ENCODE assay signal across 9 mouse cellular contexts in genomic region chr17:84081751-84082352, GRCm38 (mm10).
DNase-seq lines count a peak whose midpoint lies in the region; ATAC-seq and TF ChIP-seq lines count a peak whose summit lies in the region.
"Had no signal": no experiment of that assay in that cellular context is flagged by ENCODE, and none has a peak within 500 bp of the region (broad histone marks: within the 10 kb centered on the region; RNA-seq: fewer than 3 reads in every experiment).

No protein-coding gene starts in this region.

- 0 out of 2 replicates have a peak overlapping the region, but pooled peaks have one; percentile 23 for H3K27ac ChIP-seq in cerebellum, adult 2 months (ENCODE audit: insufficient read depth, low read length)
- H3K27ac ChIP-seq in hindbrain, embryonic 14.5 days, result peak overlapping the region; percentile 76
- peak overlapping the region; percentile 69; the same call in 1 of the 2 replicates for H3K27ac ChIP-seq in left cerebral cortex, adult 2 months
- peak overlapping the region; percentile 85 for H3K27ac ChIP-seq in neural tube, embryonic 13.5 days (replicated peaks)

- H3K4me2 ChIP-seq in hindbrain, embryonic 14.5 days (replicated peaks), result no peak overlapping the region
- H3K4me2 ChIP-seq in neural tube, embryonic 13.5 days, result no peak overlapping the region

- intact Hi-C loops in left cerebral cortex, adult 2 months (cut with DNase I), result loop anchor here (1.0 kb wide), 1 partner anchor 14 kb away; no protein-coding TSS in a partner anchor

- H3K36me3 ChIP-seq in hindbrain, embryonic 14.5 days (replicated peaks; ENCODE audit: control insufficient read depth, insufficient read depth), result no peaks in the 10 kb centered on the region
- H3K36me3 ChIP-seq in neural tube, embryonic 13.5 days, result no peaks in the 10 kb centered on the region

- no peaks in the 10 kb centered on the region for H3K9me3 ChIP-seq in hindbrain, embryonic 14.5 days (ENCODE audit: control insufficient read depth, low read length)
- H3K9me3 ChIP-seq in neural tube, embryonic 13.5 days, result no peaks in the 10 kb centered on the region

- H3K9ac ChIP-seq in hindbrain, embryonic 14.5 days, result no peak overlapping the region
- H3K9ac ChIP-seq in neural tube, embryonic 13.5 days, result no peak overlapping the region

- no peaks in the 10 kb centered on the region for H3K27me3 ChIP-seq in cerebellum, adult 2 months (ENCODE audit: control insufficient read depth, insufficient read depth, low read length)
- H3K27me3 ChIP-seq in hindbrain, embryonic 14.5 days (ENCODE audit: control insufficient read depth, insufficient read depth, low read length), result no peaks in the 10 kb centered on the region
- no peaks in the 10 kb centered on the region for H3K27me3 ChIP-seq in neural tube, embryonic 13.5 days

- H3K4me3 ChIP-seq in cerebellum, adult 2 months (replicated peaks; ENCODE audit: insufficient read depth, low read depth, low read length), result no peak overlapping the region
- H3K4me3 ChIP-seq in hindbrain, embryonic 14.5 days (replicated peaks; ENCODE audit: low read length), result no peak overlapping the region
- H3K4me3 ChIP-seq in left cerebral cortex, adult 2 months, result no peak overlapping the region
- no peak overlapping the region for H3K4me3 ChIP-seq in neural tube, embryonic 13.5 days
- H3K4me3 ChIP-seq: myocyte had no signal

- peak; percentile 63 to 83 for DNase-seq in adrenal gland, adult (ENCODE audit: inconsistent age in 2 of 2, low spot score in 1 of 2)
- no peak for DNase-seq in adrenal gland, adult 18-20 months (ENCODE audit: low spot score in 2 of 2)
- DNase-seq in cerebellum, adult 2 months, result peak; percentile 27 to 54
- DNase-seq in hindbrain, embryonic 14.5 days (ENCODE audit: low spot score), result peak; percentile 53
- DNase-seq in left cerebral cortex, adult 2 months (ENCODE audit: extremely low spot score in 1 of 2, low spot score in 2 of 2), result peak; percentile 26 to 71
- DNase-seq in thymus, postnatal 25 days, result no peak

- no peak for TF ChIP-seq CTCF in cerebellum, adult 2 months (IDR thresholded peaks at IDR 0.05; ENCODE audit: borderline replicate concordance, insufficient read depth, low read depth, low read length)
- no peak for TF ChIP-seq CTCF in left cerebral cortex, adult 2 months (IDR thresholded peaks at IDR 0.05)

- 39% methylated on average over 8 of the region's 8 CpGs for WGBS in cerebellum, adult 2 months
- 48% methylated on average over 8 of the region's 8 CpGs for WGBS in hindbrain, embryonic 14.5 days
- 17% methylated on average over 8 of the region's 8 CpGs for WGBS in neural tube, embryonic 13.5 days

- ATAC-seq in frontal cortex, adult (ENCODE audit: low TSS enrichment), result peak; percentile 76
- ATAC-seq in hindbrain, embryonic 14.5 days (ENCODE audit: low FRiP score), result peak; percentile 82
- ATAC-seq in neural tube, embryonic 13.5 days (ENCODE audit: low read depth), result peak; percentile 89

- H3K4me1 ChIP-seq in cerebellum, adult 2 months (ENCODE audit: control insufficient read depth, insufficient read depth, low read length), result peaks cover 13% of the 10 kb centered on the region
- H3K4me1 ChIP-seq in hindbrain, embryonic 14.5 days (replicated peaks; ENCODE audit: control insufficient read depth, insufficient read depth, low read length), result peaks cover 26% of the 10 kb centered on the region
- peaks cover 42% of the 10 kb centered on the region for H3K4me1 ChIP-seq in neural tube, embryonic 13.5 days (replicated peaks)

- no peak for TF ChIP-seq POLR2A in cerebellum, adult 2 months (IDR thresholded peaks at IDR 0.05; ENCODE audit: borderline replicate concordance, insufficient read depth, low read length)

Comparison
In these comparisons a context has a peak if more than half of its experiments do, and no peak if none do; other contexts are left out.
1. DNase-seq: peak in adrenal gland, adult (2 of 2), cerebellum, adult 2 months (2 of 2), hindbrain, embryonic 14.5 days (single experiment) and left cerebral cortex, adult 2 months (2 of 2); none in adrenal gland, adult 18-20 months (0 of 2) and thymus, postnatal 25 days (single experiment).
2. H3K27ac ChIP-seq: peak in every context shown above with its lines; median percentile 85 in neural tube, embryonic 13.5 days; 76 in hindbrain, embryonic 14.5 days; 69 in left cerebral cortex, adult 2 months; 23 in cerebellum, adult 2 months.
3. Peak in every context shown above with its lines, with median percentiles within 50 percentile points of each other: ATAC-seq.